Mouse (Mus musculus): Measurements from ENCODE around the gene Fig4. TPM values are rescaled to one million over a fixed set of nuclear protein-coding genes. Genes with fewer than 3 reads are reported as not detected.

Gene Fig4
- polyA plus RNA-seq, 1 experiment from 2014 or later: 14.9 TPM

DNA sequence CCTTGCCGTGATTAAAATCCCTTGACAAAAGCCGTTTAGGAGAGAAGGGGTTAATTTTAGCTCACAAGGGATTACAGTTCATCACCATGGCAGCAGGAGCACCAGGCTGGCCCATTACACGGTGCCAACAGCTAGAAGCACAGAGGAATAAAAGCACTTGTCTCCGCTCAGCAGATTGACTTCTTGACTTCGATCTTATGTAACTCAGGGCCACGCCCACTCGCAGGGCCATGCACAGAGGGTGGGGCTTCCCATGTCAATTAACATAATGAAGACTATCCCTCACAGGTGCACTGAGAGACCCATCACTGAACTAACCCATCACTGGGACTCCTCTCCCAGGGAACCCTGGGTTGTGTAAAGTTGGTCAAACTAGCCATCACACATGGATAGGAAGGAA is 7.9 kb downstream of the Fig4 start:
- H3K9me3 ChIP-seq (replicated peaks; ENCODE audit: control insufficient read depth, low read length): no peaks in the 10 kb centered on the region
- H3K9ac ChIP-seq (ENCODE audit: low read length): no peak overlapping the region
- no peaks in the 10 kb centered on the region for H3K36me3 ChIP-seq (ENCODE audit: control insufficient read depth, insufficient read depth, low read length)
- H3K27me3 ChIP-seq (ENCODE audit: control insufficient read depth, insufficient read depth, low read length): no peaks in the 10 kb centered on the region
- peaks cover 14% of the 10 kb centered on the region for H3K4me1 ChIP-seq (ENCODE audit: control insufficient read depth, insufficient read depth, low read length)
- no peak for ATAC-seq (ENCODE audit: insufficient read depth, low FRiP score)
- H3K27ac ChIP-seq (ENCODE audit: low read length): no peak overlapping the region
- H3K4me2 ChIP-seq (ENCODE audit: low read depth, low read length): no peak overlapping the region
- 30% methylated on average over 7 of the region's 7 CpGs for WGBS
- H3K4me3 ChIP-seq (replicated peaks; ENCODE audit: low read length): no peak overlapping the region

DNA sequence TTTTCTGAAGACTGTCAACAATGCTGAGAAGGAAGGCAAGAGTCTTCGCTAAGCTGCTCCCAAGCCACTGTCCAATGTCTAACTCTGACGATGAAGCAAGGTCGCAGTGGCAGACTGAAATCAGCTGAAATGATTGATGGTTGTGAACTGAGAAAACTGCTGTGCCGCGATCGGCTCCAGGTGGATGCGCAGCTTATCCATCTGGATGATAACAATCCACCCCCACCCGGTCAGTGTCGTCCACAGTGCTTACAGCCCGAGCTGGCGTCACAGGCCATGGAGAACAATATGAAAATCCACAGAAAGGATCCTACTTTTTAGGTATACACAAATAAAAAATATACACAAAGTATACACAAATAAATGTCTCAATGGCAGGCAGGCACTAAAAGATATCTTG is 8.3 kb downstream of the Fig4 start:
- Histone ChIP-seq H3K27ac (ENCODE audit: low read length) (no peak overlapping the region), H3K4me1 (ENCODE audit: control insufficient read depth, insufficient read depth, low read length) (peaks cover 14% of the 10 kb centered on the region), H3K9me3 (replicated peaks; ENCODE audit: control insufficient read depth, low read length) (no peaks in the 10 kb centered on the region), H3K27me3 (ENCODE audit: control insufficient read depth, insufficient read depth, low read length) (no peaks in the 10 kb centered on the region), H3K9ac (ENCODE audit: low read length) (no peak overlapping the region), H3K36me3 (ENCODE audit: control insufficient read depth, insufficient read depth, low read length) (no peaks in the 10 kb centered on the region), H3K4me2 (ENCODE audit: low read depth, low read length) (no peak overlapping the region), H3K4me3 (replicated peaks; ENCODE audit: low read length) (no peak overlapping the region)
- ATAC-seq (ENCODE audit: insufficient read depth, low FRiP score): no peak
- WGBS: 42% methylated on average over 11 of the region's 11 CpGs

DNA sequence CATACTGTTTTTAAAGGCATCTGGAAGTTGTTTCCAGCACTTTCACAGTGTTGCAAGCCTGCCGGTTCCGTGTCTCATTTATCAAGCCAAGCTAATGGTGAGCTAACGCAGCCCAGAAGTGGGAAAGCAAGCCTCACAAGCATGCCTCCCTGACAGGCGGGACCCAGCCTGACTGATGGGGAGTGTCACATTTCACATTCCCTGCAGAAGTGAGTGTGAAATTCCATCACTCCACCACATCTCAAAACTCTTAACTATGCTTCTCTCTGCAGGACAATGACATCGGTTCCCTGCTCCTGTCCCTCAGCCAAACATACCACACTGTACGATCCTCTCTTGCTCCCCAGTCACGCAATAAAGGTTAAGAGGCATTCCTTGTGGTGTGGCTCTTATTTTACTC is 10.0 kb downstream of the Fig4 start:
- H3K9ac ChIP-seq (ENCODE audit: low read length): 0 out of 2 replicates have a peak overlapping the region, but pooled peaks have one; percentile 14
- 4% methylated on average over 7 of the region's 7 CpGs for WGBS

DNA sequence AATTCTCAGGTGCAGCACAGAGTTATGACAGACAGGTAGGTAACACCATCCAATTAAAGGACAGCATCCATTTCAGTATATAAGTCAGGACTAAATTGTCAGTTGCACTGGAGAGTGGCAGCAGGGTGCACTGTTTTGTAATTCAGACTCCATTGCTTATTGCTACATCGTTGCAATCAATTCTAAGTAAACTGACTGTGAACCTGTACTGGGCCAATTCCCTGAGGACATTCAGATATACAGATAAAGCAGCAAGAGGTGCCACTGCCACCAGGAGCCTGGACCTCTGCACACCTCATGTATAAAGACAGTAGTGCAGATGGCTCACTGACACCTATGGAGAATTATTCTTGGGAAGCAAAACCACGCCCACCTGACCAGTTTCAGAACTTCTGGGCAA is 12.0 kb downstream of the Fig4 start:
- H3K36me3 ChIP-seq (ENCODE audit: control insufficient read depth, insufficient read depth, low read length): no peaks in the 10 kb centered on the region
- no peak for ATAC-seq (ENCODE audit: insufficient read depth, low FRiP score)
- H3K9me3 ChIP-seq (replicated peaks; ENCODE audit: control insufficient read depth, low read length): no peaks in the 10 kb centered on the region
- H3K4me2 ChIP-seq (ENCODE audit: low read depth, low read length): no peak overlapping the region
- peaks cover 20% of the 10 kb centered on the region for H3K4me1 ChIP-seq (ENCODE audit: control insufficient read depth, insufficient read depth, low read length)
- H3K27me3 ChIP-seq (ENCODE audit: control insufficient read depth, insufficient read depth, low read length): no peaks in the 10 kb centered on the region
- no peak overlapping the region for H3K9ac ChIP-seq (ENCODE audit: low read length)
- WGBS: 79% methylated on average over 2 of the region's 2 CpGs
- no peak overlapping the region for H3K4me3 ChIP-seq (replicated peaks; ENCODE audit: low read length)
- no peak overlapping the region for H3K27ac ChIP-seq (ENCODE audit: low read length)

More for the DNA sequence above, 10.0 kb downstream of the Fig4 start:
- no peaks in the 10 kb centered on the region for H3K9me3 ChIP-seq (replicated peaks; ENCODE audit: control insufficient read depth, low read length)
- peak; percentile 71 for ATAC-seq (ENCODE audit: insufficient read depth, low FRiP score)
- peak overlapping the region; percentile 2; the same call in 1 of the 2 replicates for H3K27ac ChIP-seq (ENCODE audit: low read length)
- peak overlapping the region; percentile 40; the same call in 1 of the 2 replicates for H3K4me2 ChIP-seq (ENCODE audit: low read depth, low read length)
- H3K4me1 ChIP-seq (ENCODE audit: control insufficient read depth, insufficient read depth, low read length): peaks cover 20% of the 10 kb centered on the region
- no peak overlapping the region for H3K4me3 ChIP-seq (replicated peaks; ENCODE audit: low read length)
- no peaks in the 10 kb centered on the region for H3K36me3 ChIP-seq (ENCODE audit: control insufficient read depth, insufficient read depth, low read length)
- H3K27me3 ChIP-seq (ENCODE audit: control insufficient read depth, insufficient read depth, low read length): no peaks in the 10 kb centered on the region

DNA sequence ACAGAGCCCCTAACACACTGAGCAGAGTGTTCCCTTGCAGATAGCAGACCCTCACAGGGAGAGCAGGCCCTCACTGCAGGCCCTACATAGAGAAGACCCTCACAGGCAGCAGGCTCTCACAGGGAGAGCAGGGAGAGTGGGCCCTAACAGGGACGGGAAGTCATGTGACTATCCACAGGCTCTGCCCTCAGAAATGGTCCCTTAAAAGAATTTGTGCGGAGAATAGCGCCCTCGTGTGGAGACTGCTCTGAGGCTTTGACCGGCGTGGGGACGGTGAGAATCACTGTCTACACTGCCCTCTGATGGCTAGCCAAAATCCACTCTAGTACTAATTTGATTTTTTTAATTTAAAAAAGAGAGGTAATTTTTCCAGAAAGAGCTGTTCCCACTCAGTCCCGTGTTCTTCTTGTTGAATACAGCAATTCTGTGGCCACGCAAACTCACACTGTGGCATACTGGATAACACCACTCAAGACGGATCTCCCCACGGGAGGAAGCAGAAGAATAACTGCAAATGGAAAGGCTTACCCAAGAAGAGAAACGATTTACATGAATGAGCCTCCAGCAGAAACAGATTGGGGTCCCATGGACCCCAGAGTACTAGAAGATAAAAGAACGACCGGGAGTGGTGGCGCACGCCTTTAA is 14.2 kb downstream of the Fig4 start:
- peak; percentile 84; the same call in 1 of the 2 replicates for ATAC-seq (ENCODE audit: insufficient read depth, low FRiP score)
- WGBS: 42% methylated on average over 16 of the region's 16 CpGs
- H3K9ac ChIP-seq (ENCODE audit: low read length): peak overlapping the region; percentile 47; the same call in 1 of the 2 replicates

DNA sequence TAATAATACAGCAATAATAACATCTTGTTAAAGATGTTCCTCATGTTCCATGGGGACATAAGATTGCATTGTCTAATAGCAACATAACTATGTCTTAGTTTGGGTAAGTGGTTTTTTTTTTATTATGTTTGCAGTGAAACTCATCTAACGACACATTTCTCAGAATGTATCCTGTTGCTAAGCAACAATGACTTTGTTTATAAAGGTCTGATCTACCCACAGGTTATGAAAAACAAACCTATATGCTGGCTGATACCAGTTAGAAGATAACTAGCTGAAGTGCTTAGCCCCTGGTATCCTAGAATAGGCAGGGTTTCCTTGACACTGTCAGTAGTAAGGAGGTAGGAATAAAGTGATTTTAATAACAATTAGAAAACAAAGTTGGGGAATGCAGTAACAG is 15.0 kb downstream of the Fig4 start:
- Histone ChIP-seq H3K27ac (ENCODE audit: low read length) (no peak overlapping the region), H3K9ac (ENCODE audit: low read length) (no peak overlapping the region), H3K9me3 (replicated peaks; ENCODE audit: control insufficient read depth, low read length) (no peaks in the 10 kb centered on the region), H3K4me3 (replicated peaks; ENCODE audit: low read length) (no peak overlapping the region), H3K4me1 (ENCODE audit: control insufficient read depth, insufficient read depth, low read length) (peaks cover 13% of the 10 kb centered on the region), H3K36me3 (ENCODE audit: control insufficient read depth, insufficient read depth, low read length) (no peaks in the 10 kb centered on the region), H3K27me3 (ENCODE audit: control insufficient read depth, insufficient read depth, low read length) (no peaks in the 10 kb centered on the region), H3K4me2 (ENCODE audit: low read depth, low read length) (no peak overlapping the region)
- WGBS: 40% methylated on average over 1 of the region's 1 CpGs
- ATAC-seq (ENCODE audit: insufficient read depth, low FRiP score): no peak

More for the DNA sequence above, 14.2 kb downstream of the Fig4 start:
- Histone ChIP-seq H3K4me1 (ENCODE audit: control insufficient read depth, insufficient read depth, low read length) (peaks cover 20% of the 10 kb centered on the region), H3K4me3 (replicated peaks; ENCODE audit: low read length) (no peak overlapping the region), H3K9me3 (replicated peaks; ENCODE audit: control insufficient read depth, low read length) (no peaks in the 10 kb centered on the region), H3K27me3 (ENCODE audit: control insufficient read depth, insufficient read depth, low read length) (no peaks in the 10 kb centered on the region), H3K4me2 (ENCODE audit: low read depth, low read length) (no peak overlapping the region), H3K36me3 (ENCODE audit: control insufficient read depth, insufficient read depth, low read length) (no peaks in the 10 kb centered on the region), H3K27ac (ENCODE audit: low read length) (no peak overlapping the region)

DNA sequence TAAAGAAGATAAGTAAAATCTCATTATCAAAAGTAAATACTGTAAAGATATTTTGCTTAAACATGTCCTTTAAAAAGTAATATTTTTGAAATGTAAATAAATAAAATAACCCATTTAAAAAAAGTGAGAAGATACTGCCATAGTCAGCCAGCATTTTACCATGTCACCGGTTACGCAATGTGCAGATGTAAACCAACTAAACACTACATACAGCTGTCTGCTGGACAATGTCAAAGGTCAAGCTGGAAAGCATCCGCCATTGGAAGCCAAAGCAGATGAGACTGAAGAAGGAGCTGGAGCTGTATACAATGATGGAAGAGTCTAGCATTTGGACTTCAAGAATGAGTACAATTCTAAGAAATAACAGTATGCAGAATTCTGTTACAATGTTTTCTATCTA is 15.4 kb downstream of the Fig4 start:
- H3K9me3 ChIP-seq (replicated peaks; ENCODE audit: control insufficient read depth, low read length): no peaks in the 10 kb centered on the region
- H3K4me1 ChIP-seq (ENCODE audit: control insufficient read depth, insufficient read depth, low read length): 0 out of 2 replicates have a peak, but pooled peaks cover 8% of the 10 kb centered on the region
- H3K9ac ChIP-seq (ENCODE audit: low read length): no peak overlapping the region
- ATAC-seq (ENCODE audit: insufficient read depth, low FRiP score): no peak
- no peak overlapping the region for H3K4me3 ChIP-seq (replicated peaks; ENCODE audit: low read length)
- no peak overlapping the region for H3K27ac ChIP-seq (ENCODE audit: low read length)
- H3K4me2 ChIP-seq (ENCODE audit: low read depth, low read length): no peak overlapping the region
- no peaks in the 10 kb centered on the region for H3K27me3 ChIP-seq (ENCODE audit: control insufficient read depth, insufficient read depth, low read length)
- WGBS: 66% methylated on average over 3 of the region's 3 CpGs
- H3K36me3 ChIP-seq (ENCODE audit: control insufficient read depth, insufficient read depth, low read length): no peaks in the 10 kb centered on the region

DNA sequence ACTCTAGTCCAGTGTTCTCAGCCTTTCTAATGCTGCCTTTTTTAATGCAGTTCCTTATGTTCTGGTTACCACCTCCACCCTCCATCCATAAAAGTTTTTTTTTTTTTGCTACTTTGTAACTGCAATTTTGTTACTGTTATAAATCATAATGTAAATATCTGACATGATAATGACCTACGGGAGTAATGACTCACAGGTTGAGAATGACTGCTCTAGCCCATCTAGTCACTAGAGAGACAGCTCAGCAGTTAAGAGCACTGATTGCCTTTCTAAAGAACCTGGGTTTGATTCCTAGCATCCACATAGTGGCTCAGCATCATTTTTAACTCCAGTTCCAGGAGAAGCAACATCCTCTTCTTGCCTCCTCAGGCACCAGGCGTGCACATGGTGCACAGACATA is 21.0 kb downstream of the Fig4 start:
- no peaks in the 10 kb centered on the region for H3K36me3 ChIP-seq (ENCODE audit: control insufficient read depth, insufficient read depth, low read length)
- no peaks in the 10 kb centered on the region for H3K27me3 ChIP-seq (ENCODE audit: control insufficient read depth, insufficient read depth, low read length)
- H3K4me2 ChIP-seq (ENCODE audit: low read depth, low read length): no peak overlapping the region
- no peaks in the 10 kb centered on the region for H3K9me3 ChIP-seq (replicated peaks; ENCODE audit: control insufficient read depth, low read length)
- no peak overlapping the region for H3K9ac ChIP-seq (ENCODE audit: low read length)
- WGBS: 72% methylated on average over 2 of the region's 2 CpGs
- no peak for ATAC-seq (ENCODE audit: insufficient read depth, low FRiP score)
- no peaks in the 10 kb centered on the region for H3K4me1 ChIP-seq (ENCODE audit: control insufficient read depth, insufficient read depth, low read length)
- no peak overlapping the region for H3K27ac ChIP-seq (ENCODE audit: low read length)
- H3K4me3 ChIP-seq (replicated peaks; ENCODE audit: low read length): no peak overlapping the region

DNA sequence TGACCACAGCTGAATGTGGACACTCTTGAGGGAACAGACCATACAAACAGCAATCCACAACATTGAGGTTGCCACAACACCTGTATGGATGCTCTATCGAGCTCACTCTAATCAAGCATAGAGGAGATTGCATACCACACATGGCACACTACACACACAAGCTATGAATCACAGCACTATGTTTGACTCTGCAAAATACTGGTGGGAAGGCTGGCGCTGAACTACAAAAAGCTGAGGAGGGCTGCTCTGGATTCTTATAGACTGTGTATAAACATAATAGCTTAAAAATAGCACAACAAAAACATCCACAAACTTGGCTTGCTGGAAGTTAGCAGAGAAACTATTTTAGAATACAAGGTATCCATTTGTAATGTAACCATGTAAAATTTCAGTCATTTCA is 22.3 kb downstream of the Fig4 start:
- Histone ChIP-seq H3K4me2 (ENCODE audit: low read depth, low read length) (no peak overlapping the region), H3K36me3 (ENCODE audit: control insufficient read depth, insufficient read depth, low read length) (no peaks in the 10 kb centered on the region), H3K9me3 (replicated peaks; ENCODE audit: control insufficient read depth, low read length) (no peaks in the 10 kb centered on the region), H3K4me1 (ENCODE audit: control insufficient read depth, insufficient read depth, low read length) (no peaks in the 10 kb centered on the region), H3K27me3 (ENCODE audit: control insufficient read depth, insufficient read depth, low read length) (no peaks in the 10 kb centered on the region), H3K9ac (ENCODE audit: low read length) (no peak overlapping the region), H3K4me3 (replicated peaks; ENCODE audit: low read length) (no peak overlapping the region), H3K27ac (ENCODE audit: low read length) (no peak overlapping the region)
- ATAC-seq (ENCODE audit: insufficient read depth, low FRiP score): no peak
- WGBS: 88% methylated on average over 2 of the region's 2 CpGs
